Mouse (Mus musculus) telencephalon, adult 2 months (tissue): Measurements from ENCODE around the gene Camk1.

ENCODE experiments used
- DNase-seq: peaks from one replicate; pipeline ENCODE4 v3.0.0-alpha.2; 2011; ENCODE audit warnings: low read depth, low spot score

The Camk1 gene

GRCm38 (mm10) chr6:113343177-113344092 is at the start of gene Camk1:
Camk1 (minus strand) TSS chr6:113343984.
- DNase-seq, result peak; percentile 54

GRCm38 (mm10) chr6:113392387-113393071 is 48.7 kb upstream of the Camk1 start:
- DNase-seq, result no peak

- no peak for DNase-seq
Observed at GRCm38 (mm10) chr6:113392015-113392386, 48.2 kb upstream of the Camk1 start.

- no peak for DNase-seq
Observed at GRCm38 (mm10) chr6:113390715-113391114, 46.9 kb upstream of the Camk1 start.

GRCm38 (mm10) chr6:113388960-113389359 is 45.2 kb upstream of the Camk1 start, which contains the start of gene Ttll3:
Ttll3 (plus strand) TSS chr6:113389260.
- DNase-seq, result no peak

GRCm38 (mm10) chr6:113386025-113386424 is 42.2 kb upstream of the Camk1 start:
- DNase-seq, result no peak

GRCm38 (mm10) chr6:113385160-113385714 is 41.5 kb upstream of the Camk1 start:
- DNase-seq, result no peak

- no peak for DNase-seq
Observed at GRCm38 (mm10) chr6:113384351-113384927, 40.7 kb upstream of the Camk1 start.

- no peak for DNase-seq
Observed at GRCm38 (mm10) chr6:113380480-113380879, 36.7 kb upstream of the Camk1 start.

GRCm38 (mm10) chr6:113379246-113379645 is 35.5 kb upstream of the Camk1 start:
- DNase-seq, result no peak

GRCm38 (mm10) chr6:113377496-113378385 is 34.0 kb upstream of the Camk1 start, which contains the start of the genes Tada3 and Arpc4:
Tada3 (minus strand) TSS chr6:113377883.
Arpc4 (plus strand) TSS chr6:113378115.
- DNase-seq, result peak; percentile 95

- no peak for DNase-seq
Observed at GRCm38 (mm10) chr6:113377172-113377495, 33.4 kb upstream of the Camk1 start.

- DNase-seq, result no peak
Observed at GRCm38 (mm10) chr6:113373491-113373890, 29.7 kb upstream of the Camk1 start.

GRCm38 (mm10) chr6:113370194-113370929 is 26.6 kb upstream of the Camk1 start:
- DNase-seq, result no peak

- no peak for DNase-seq
Observed at GRCm38 (mm10) chr6:113368577-113368976, 24.8 kb upstream of the Camk1 start.

- DNase-seq, result no peak
Observed at GRCm38 (mm10) chr6:113368124-113368523, 24.3 kb upstream of the Camk1 start.

- DNase-seq, result no peak
Observed at GRCm38 (mm10) chr6:113367574-113367973, 23.8 kb upstream of the Camk1 start.

GRCm38 (mm10) chr6:113366639-113367038 is 22.9 kb upstream of the Camk1 start:
- DNase-seq, result no peak

- no peak for DNase-seq
Observed at GRCm38 (mm10) chr6:113364518-113365135, 20.8 kb upstream of the Camk1 start.

- no peak for DNase-seq
Observed at GRCm38 (mm10) chr6:113362241-113362640, 18.5 kb upstream of the Camk1 start.
